Mouse (Mus musculus): ENCODE results near the gene Gcnt4. TPM values are rescaled to one million over a fixed set of nuclear protein-coding genes. Genes with fewer than 3 reads are reported as not detected.

Gcnt4 gene
- total RNA-seq, 2 experiments from 2014 or later = 0.07 to 0.08 TPM

GRCm38 (mm10) chr13:96990045-96990444 is 65.6 kb downstream of the Gcnt4 start:
- intact Hi-C loops (cut with DNase I) = no loop called here
- no peak for DNase-seq

DNA sequence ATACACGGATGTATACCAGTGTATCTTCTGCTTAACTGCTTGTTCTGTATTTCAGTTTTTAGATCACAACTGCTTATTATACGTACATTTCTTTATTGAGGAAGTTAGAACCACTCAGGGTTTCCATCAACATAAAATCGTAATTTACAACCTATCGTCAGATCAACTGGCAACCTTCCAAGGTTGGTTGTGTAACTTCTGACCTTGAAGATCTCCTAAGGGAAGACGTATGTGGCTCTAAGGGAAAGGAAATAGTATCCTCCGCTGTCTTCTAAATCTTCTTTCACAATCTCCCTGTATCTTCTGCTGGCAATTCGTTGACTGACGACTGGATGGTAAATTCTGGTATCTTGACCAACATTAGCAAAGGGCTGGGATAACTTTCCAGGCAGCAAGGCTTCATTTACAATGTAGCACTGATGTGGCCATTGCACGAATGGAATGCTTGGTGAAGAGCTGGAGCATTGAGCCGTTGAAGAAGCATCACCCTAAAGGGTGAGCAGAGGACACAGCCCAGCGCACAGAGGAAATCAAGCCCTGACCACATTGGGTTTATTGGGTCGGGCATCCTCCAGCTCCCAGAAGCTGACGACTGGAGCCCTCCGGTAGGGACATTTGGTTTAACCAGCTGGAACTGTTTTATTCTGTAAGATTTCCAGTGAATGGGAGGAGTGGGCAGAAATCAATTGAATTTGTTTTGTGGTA is 66.2 kb downstream of the Gcnt4 start:
- intact Hi-C loops (cut with DNase I) = no loop called here
- DNase-seq = no peak

GRCm38 (mm10) chr13:96993291-96993989 is 69.0 kb downstream of the Gcnt4 start:
- intact Hi-C loops (cut with DNase I) = no loop called here
- DNase-seq = no peak

DNA sequence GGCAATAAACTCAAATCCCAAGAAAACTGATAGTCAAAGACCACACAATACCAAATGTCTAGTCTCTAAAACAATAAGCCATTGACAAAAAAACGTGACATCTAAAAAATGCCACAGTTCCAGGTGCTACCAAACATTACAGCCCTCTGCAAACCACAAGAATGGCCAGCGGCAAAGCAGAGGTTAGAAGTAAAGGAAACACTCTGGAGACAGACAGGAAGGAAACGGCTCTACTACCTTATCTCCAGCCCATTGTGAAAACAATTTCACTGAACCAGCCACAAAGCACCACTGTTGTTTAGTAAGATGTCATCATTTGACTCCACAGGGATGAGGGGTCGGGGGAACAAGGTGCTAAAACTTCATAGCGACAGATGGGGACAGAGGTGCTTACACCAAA is 70.8 kb downstream of the Gcnt4 start:
- DNase-seq = no peak
- intact Hi-C loops (cut with DNase I) = no loop called here

DNA sequence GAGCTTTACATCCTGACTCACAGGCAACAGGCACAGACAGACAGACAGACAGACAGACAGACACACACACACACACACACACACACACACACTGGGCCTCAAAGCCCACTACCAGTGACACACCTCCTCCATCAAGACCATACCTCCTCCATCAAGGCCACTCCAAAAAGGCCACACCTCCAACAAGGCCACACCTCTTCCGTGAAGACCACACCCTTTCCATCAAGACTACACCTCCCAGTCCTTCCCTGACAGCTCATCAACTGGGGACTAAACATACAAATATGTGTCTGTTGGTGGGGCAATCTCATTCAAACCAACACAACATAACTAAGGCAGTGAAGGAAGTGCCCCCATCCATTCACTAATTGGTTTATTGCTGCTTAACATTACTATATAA is 72.6 kb downstream of the Gcnt4 start:
- no peak for DNase-seq
- intact Hi-C loops (cut with DNase I) = no loop called here

Other genes with a start within 250 kb of the Gcnt4 start
- gene Ankrd31, start 176.4 kb upstream of the Gcnt4 start, total RNA-seq (2021) = not detected
- gene 1700029F12Rik, start 109.7 kb downstream of the Gcnt4 start, total RNA-seq (2021) = not detected
- gene Fam169a, start 142.6 kb downstream of the Gcnt4 start, total RNA-seq (2021) = not detected
- 1 to 10 TPM in 1 of 2 experiments, not detected in 1; 1.1 TPM for gene Gm6169, start 174.5 kb downstream of the Gcnt4 start, total RNA-seq (2021)
- gene Gfm2, start 213.2 kb downstream of the Gcnt4 start, total RNA-seq (2021) = 10 to 100 TPM; 45.9 to 49.8 TPM
- gene Nsa2, start 213.2 kb downstream of the Gcnt4 start, total RNA-seq (2021) = 10 to 100 TPM; 42.4 to 49.4 TPM

All from gastrocnemius, postnatal 36 days (tissue).